Mouse (Mus musculus): ENCODE data around the gene Bloc1s1.
A peak's percentile ranks its signal among the peaks of the same experiment; 100 is the strongest.

Bloc1s1 gene

GRCm38 (mm10) chr10:128908778-128909448 lies 14.9 kb downstream of the Bloc1s1 start:
- no peak for DNase-seq (ENCODE audit: low read depth, low spot score)

GRCm38 (mm10) chr10:128904812-128905211 lies 19.0 kb downstream of the Bloc1s1 start:
- no peak for DNase-seq (ENCODE audit: low read depth, low spot score)

- no peak for DNase-seq (ENCODE audit: low read depth, low spot score)
Observed at GRCm38 (mm10) chr10:128902409-128902988, 21.3 kb downstream of the Bloc1s1 start.

- DNase-seq (ENCODE audit: low read depth, low spot score) = no peak
Observed at GRCm38 (mm10) chr10:128901409-128901808, 22.4 kb downstream of the Bloc1s1 start.

- DNase-seq (ENCODE audit: low read depth, low spot score) = no peak
Observed at GRCm38 (mm10) chr10:128900698-128901097, 23.1 kb downstream of the Bloc1s1 start, which contains the start of gene Cd63. Gene Cd63, plus strand, starts transcription at chr10:128900989.

GRCm38 (mm10) chr10:128899759-128900490 lies 23.9 kb downstream of the Bloc1s1 start:
- no peak for DNase-seq (ENCODE audit: low read depth, low spot score)

- peak; percentile 77 for DNase-seq (ENCODE audit: low read depth, low spot score)
Observed at GRCm38 (mm10) chr10:128897501-128897900, 26.3 kb downstream of the Bloc1s1 start.

- no peak for DNase-seq (ENCODE audit: low read depth, low spot score)
Observed at GRCm38 (mm10) chr10:128896807-128897206, 27.0 kb downstream of the Bloc1s1 start.

GRCm38 (mm10) chr10:128895952-128896693 lies 27.7 kb downstream of the Bloc1s1 start:
- no peak for DNase-seq (ENCODE audit: low read depth, low spot score)

GRCm38 (mm10) chr10:128895437-128895836 lies 28.4 kb downstream of the Bloc1s1 start:
- DNase-seq (ENCODE audit: low read depth, low spot score) = peak; percentile 88

GRCm38 (mm10) chr10:128892246-128892645 lies 31.6 kb downstream of the Bloc1s1 start:
- DNase-seq (ENCODE audit: low read depth, low spot score) = no peak

GRCm38 (mm10) chr10:128891296-128892094 lies 32.3 kb downstream of the Bloc1s1 start, which contains the start of gene Gdf11:
Gene Gdf11, minus strand, starts transcription at chr10:128891718.
- DNase-seq (ENCODE audit: low read depth, low spot score) = peak; percentile 72

GRCm38 (mm10) chr10:128890383-128891295 lies 33.2 kb downstream of the Bloc1s1 start:
- DNase-seq (ENCODE audit: low read depth, low spot score) = no peak

GRCm38 (mm10) chr10:128889846-128890245 lies 34.0 kb downstream of the Bloc1s1 start:
- DNase-seq (ENCODE audit: low read depth, low spot score) = no peak

- DNase-seq (ENCODE audit: low read depth, low spot score) = no peak
Observed at GRCm38 (mm10) chr10:128888941-128889827, 34.7 kb downstream of the Bloc1s1 start.

GRCm38 (mm10) chr10:128882067-128882466 lies 41.8 kb downstream of the Bloc1s1 start:
- DNase-seq (ENCODE audit: low read depth, low spot score) = no peak

GRCm38 (mm10) chr10:128878811-128879210 lies 45.0 kb downstream of the Bloc1s1 start:
- DNase-seq (ENCODE audit: low read depth, low spot score) = no peak

GRCm38 (mm10) chr10:128878291-128878690 lies 45.5 kb downstream of the Bloc1s1 start:
- DNase-seq (ENCODE audit: low read depth, low spot score) = peak; percentile 50

- no peak for DNase-seq (ENCODE audit: low read depth, low spot score)
Observed at GRCm38 (mm10) chr10:128870341-128870740, 53.5 kb downstream of the Bloc1s1 start.
